Mouse (Mus musculus) embryonic facial prominence, embryonic 10.5 days (tissue): ENCODE results near the gene Ttc30a2. TPM values are rescaled to one million over a fixed set of nuclear protein-coding genes. Genes with fewer than 3 reads are reported as not detected.
"Not testable (repeated sequence)": the region's sequence is repeated elsewhere in the genome, so short reads cannot be mapped to it uniquely, and the experiment has no call there.

Experiments
- DNase-seq: peaks from one replicate; pipeline ENCODE4 v3.0.0-alpha.2; 2017; ENCODE audit warnings: low spot score
- H3K27ac ChIP-seq: fragments of 300-500 bp; sonication (generic); replicated peaks from 2 replicates; pipeline ENCODE4 v1.5.1; 2016; ENCODE audit warnings: mild to moderate bottlenecking
- H3K27me3 ChIP-seq: fragments of 300-500 bp; sonication (generic); replicated peaks from 2 replicates; pipeline ENCODE4 v1.6.1; 2016; ENCODE audit warnings: low read depth, mild to moderate bottlenecking; ENCODE audit not compliant: poor library complexity, severe bottlenecking
- H3K36me3 ChIP-seq: fragments of 300-500 bp; sonication (generic); replicated peaks from 2 replicates; pipeline ENCODE4 v1.6.1; 2016; ENCODE audit warnings: mild to moderate bottlenecking, moderate library complexity
- H3K4me1 ChIP-seq: fragments of 300-500 bp; sonication (generic); 2 replicates; pipeline ENCODE4 v1.6.1; 2016
- H3K4me3 ChIP-seq: fragments of 300-500 bp; sonication (generic); 2 replicates; pipeline ENCODE4 v1.5.1; 2016; ENCODE audit warnings: mild to moderate bottlenecking, moderate library complexity
- H3K9me3 ChIP-seq: fragments of 300-500 bp; sonication (generic); 2 replicates; pipeline ENCODE4 v1.6.1; 2016; ENCODE audit warnings: mild to moderate bottlenecking
- WGBS: fragments of 180-500 bp; shearing (Covaris S2); methylation state at CpG from one replicate; pipeline ENCODE4 v1.1.7; 2016; 5-methylcytosine and 5-hydroxymethylcytosine counted together
- polyA plus RNA-seq: library from polyadenylated mRNA; unstranded; fragments of >200 nt; fragmentation: Nextera tagmentation; extraction: Ambion mirVana; gene quantifications from 2 replicates; pipeline ENCODE4 v1.2.1, GENCODE M21; 2016

Gene Ttc30a2
- 0.23 and 0.65 TPM in 2 replicates for polyA plus RNA-seq

DNA sequence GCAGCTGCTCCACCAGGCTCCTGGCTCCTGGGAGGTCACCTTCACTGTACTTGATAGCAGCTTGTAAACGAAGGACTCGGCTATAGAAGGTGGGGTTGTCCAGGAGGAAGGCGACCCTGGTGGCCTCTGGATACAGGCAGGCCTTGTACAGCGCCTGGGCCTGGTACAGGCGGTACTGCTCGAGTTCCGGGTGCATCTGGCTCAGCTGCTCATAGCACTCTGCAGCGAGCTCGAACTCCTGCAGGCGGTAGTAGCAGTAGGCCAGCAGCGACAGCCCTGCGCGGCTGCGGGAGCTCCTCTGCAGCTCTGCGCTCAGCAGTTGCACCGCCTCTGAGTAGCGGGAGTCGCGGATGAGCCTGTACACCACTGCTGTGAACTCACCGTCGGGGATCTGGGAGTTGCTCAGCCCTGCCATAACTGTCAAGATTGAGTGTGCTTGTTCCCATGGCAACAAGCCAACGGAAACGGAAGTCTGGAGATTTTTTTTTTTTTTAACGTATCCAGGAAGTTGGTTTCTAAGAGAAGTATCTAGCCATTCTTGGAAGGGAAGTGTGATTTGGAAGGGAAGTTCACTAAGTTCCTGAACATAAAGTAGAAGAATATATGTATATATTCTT lies at the start of gene Ttc30a2:
Gene Ttc30a2, minus strand, starts transcription at position 419 of the 617 bp plus-strand sequence.
- DNase-seq, result peak; percentile 36
- not testable (repeated sequence) for H3K27ac ChIP-seq

DNA sequence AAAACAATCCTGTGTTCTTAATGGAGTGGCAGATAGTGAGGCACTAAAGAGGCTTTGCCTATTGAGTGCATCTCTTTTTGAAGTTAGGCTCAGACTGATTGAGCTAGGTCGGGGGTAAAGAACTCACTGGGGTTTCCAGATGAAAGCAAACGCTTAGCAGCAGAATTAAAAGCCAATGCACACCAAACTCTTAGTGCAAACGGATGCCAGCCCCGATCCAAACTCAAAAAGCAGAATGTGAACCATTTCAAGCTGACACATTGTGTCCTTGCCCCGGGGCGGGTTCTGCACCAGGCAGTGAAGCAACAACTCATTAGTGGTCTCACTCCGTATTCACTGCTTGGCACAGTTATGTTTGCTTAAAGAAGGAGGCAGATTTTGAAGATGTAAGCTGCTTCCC lies 38.9 kb upstream of the Ttc30a2 start:
- peak; percentile 49 for DNase-seq
- 7% methylated on average over 7 of the region's 7 CpGs for WGBS

More for the DNA sequence above, at the start of gene Ttc30a2:
- H3K9me3 ChIP-seq, H3K27me3 ChIP-seq, H3K36me3 ChIP-seq, H3K4me1 ChIP-seq: not testable (repeated sequence)
- peak within 1 kb of the TSS; percentile 33; the same call in 1 of the 2 replicates for H3K4me3 ChIP-seq
- 27% methylated on average over 24 of the region's 24 CpGs for WGBS

GRCm38 (mm10) chr2:76016136-76016535 lies 38.2 kb upstream of the Ttc30a2 start:
- Histone ChIP-seq H3K4me1 (peaks cover 14% of the 10 kb centered on the region), H3K27ac (no peak overlapping the region), H3K27me3 (no peaks in the 10 kb centered on the region), H3K4me3 (no peak overlapping the region), H3K9me3 (no peaks in the 10 kb centered on the region), H3K36me3 (no peaks in the 10 kb centered on the region)
- no peak for DNase-seq
- 86% methylated on average over 8 of the region's 8 CpGs for WGBS

More for the DNA sequence above, 38.9 kb upstream of the Ttc30a2 start:
- no peaks in the 10 kb centered on the region for H3K36me3 ChIP-seq
- peak overlapping the region; percentile 36; the same call in 1 of the 2 replicates for H3K27ac ChIP-seq
- H3K27me3 ChIP-seq, result no peaks in the 10 kb centered on the region
- H3K4me3 ChIP-seq, result no peak overlapping the region
- H3K4me1 ChIP-seq, result peaks cover 12% of the 10 kb centered on the region
- no peaks in the 10 kb centered on the region for H3K9me3 ChIP-seq

DNA sequence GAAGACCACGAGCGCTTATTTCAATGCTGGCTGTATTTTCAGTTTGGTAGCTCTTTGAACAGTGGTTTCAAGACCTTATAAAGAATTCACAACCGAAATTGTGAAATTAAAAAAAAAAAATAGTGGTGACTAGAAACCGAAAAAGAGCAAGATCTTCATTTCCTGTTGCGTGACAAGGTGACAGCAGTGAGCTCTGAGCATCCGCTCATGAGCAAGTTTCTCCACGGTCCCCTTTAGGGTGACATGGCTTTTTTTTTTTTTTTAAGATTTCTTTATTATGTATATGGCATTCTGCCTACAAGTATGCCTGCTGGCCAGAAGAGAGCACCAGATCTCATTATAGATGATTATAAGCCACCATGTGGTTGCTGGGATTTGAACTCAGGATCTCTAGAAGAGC lies 37.5 kb upstream of the Ttc30a2 start:
- no peak overlapping the region for H3K27ac ChIP-seq
- H3K27me3 ChIP-seq, result no peaks in the 10 kb centered on the region
- H3K4me3 ChIP-seq, result no peak overlapping the region
- H3K4me1 ChIP-seq, result peaks cover 19% of the 10 kb centered on the region
- 94% methylated on average over 7 of the region's 7 CpGs for WGBS
- DNase-seq, result no peak
- no peaks in the 10 kb centered on the region for H3K36me3 ChIP-seq
- no peaks in the 10 kb centered on the region for H3K9me3 ChIP-seq

DNA sequence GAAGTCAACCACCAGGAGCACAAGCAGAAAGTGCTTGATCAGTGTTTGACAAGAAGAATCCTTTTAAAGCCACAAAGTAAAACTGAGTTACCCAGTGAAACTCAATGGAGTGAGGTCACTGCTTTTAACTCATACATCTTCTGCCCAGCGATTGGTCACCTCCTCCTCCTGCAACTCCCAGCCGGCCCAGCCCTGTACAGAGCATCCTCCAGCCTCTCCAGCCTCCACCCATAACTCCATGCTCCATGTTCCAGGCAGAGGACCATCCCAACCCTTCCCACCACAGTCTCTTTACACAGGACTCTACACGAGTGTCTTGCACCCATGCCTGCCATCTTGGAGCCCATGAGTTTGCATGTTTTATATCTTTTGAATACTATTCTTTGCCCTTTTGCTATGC lies 36.7 kb upstream of the Ttc30a2 start:
- H3K27ac ChIP-seq, result no peak overlapping the region
- WGBS, result 88% methylated on average over 3 of the region's 3 CpGs
- DNase-seq, result no peak
- no peaks in the 10 kb centered on the region for H3K27me3 ChIP-seq
- H3K4me3 ChIP-seq, result no peak overlapping the region
- no peaks in the 10 kb centered on the region for H3K36me3 ChIP-seq
- H3K9me3 ChIP-seq, result no peaks in the 10 kb centered on the region
- peaks cover 19% of the 10 kb centered on the region for H3K4me1 ChIP-seq

GRCm38 (mm10) chr2:76006194-76006593 lies 28.2 kb upstream of the Ttc30a2 start:
- 16% methylated on average over 4 of the region's 4 CpGs for WGBS
- H3K27ac ChIP-seq, result no peak overlapping the region; the same call in 1 of the 2 replicates

GRCm38 (mm10) chr2:76002899-76003298 lies 24.9 kb upstream of the Ttc30a2 start:
- no peak for DNase-seq
- peaks cover 42% of the 10 kb centered on the region for H3K4me1 ChIP-seq
- no peaks in the 10 kb centered on the region for H3K27me3 ChIP-seq
- no peaks in the 10 kb centered on the region for H3K36me3 ChIP-seq
- no peak overlapping the region for H3K27ac ChIP-seq
- no peak overlapping the region for H3K4me3 ChIP-seq
- 67% methylated on average over 9 of the region's 9 CpGs for WGBS
- no peaks in the 10 kb centered on the region for H3K9me3 ChIP-seq

More at GRCm38 (mm10) chr2:76006194-76006593, 28.2 kb upstream of the Ttc30a2 start:
- H3K4me1 ChIP-seq, result peaks cover 21% of the 10 kb centered on the region
- DNase-seq, result no peak
- H3K36me3 ChIP-seq, result no peaks in the 10 kb centered on the region
- H3K9me3 ChIP-seq, result no peaks in the 10 kb centered on the region
- H3K27me3 ChIP-seq, result no peaks in the 10 kb centered on the region
- H3K4me3 ChIP-seq, result no peak overlapping the region

GRCm38 (mm10) chr2:76001392-76001791 lies 23.4 kb upstream of the Ttc30a2 start:
- no peak overlapping the region for H3K27ac ChIP-seq
- H3K4me3 ChIP-seq, result no peak overlapping the region
- H3K4me1 ChIP-seq, result peaks cover 43% of the 10 kb centered on the region
- no peaks in the 10 kb centered on the region for H3K9me3 ChIP-seq
- 37% methylated on average over 8 of the region's 8 CpGs for WGBS
- H3K36me3 ChIP-seq, result no peaks in the 10 kb centered on the region
- no peaks in the 10 kb centered on the region for H3K27me3 ChIP-seq
- peak; percentile 75 for DNase-seq

GRCm38 (mm10) chr2:75999636-76000035 lies 21.7 kb upstream of the Ttc30a2 start:
- H3K27me3 ChIP-seq, result no peaks in the 10 kb centered on the region
- H3K4me3 ChIP-seq, result no peak overlapping the region
- WGBS, result 29% methylated on average over 12 of the region's 12 CpGs
- peaks cover 36% of the 10 kb centered on the region for H3K4me1 ChIP-seq
- no peaks in the 10 kb centered on the region for H3K9me3 ChIP-seq
- H3K36me3 ChIP-seq, result no peaks in the 10 kb centered on the region
- no peak for DNase-seq
- H3K27ac ChIP-seq, result peak overlapping the region; percentile 57; the same call in 1 of the 2 replicates

- DNase-seq, result no peak
- no peak overlapping the region for H3K4me3 ChIP-seq
- WGBS, result 42% methylated on average over 8 of the region's 8 CpGs
- H3K27ac ChIP-seq, result peak overlapping the region; percentile 64
- no peaks in the 10 kb centered on the region for H3K36me3 ChIP-seq
- H3K27me3 ChIP-seq, result no peaks in the 10 kb centered on the region
- H3K4me1 ChIP-seq, result peaks cover 38% of the 10 kb centered on the region
- H3K9me3 ChIP-seq, result no peaks in the 10 kb centered on the region
These were observed 20.7 kb upstream of the Ttc30a2 start for GRCm38 (mm10) chr2:75998692-75999091.

DNA sequence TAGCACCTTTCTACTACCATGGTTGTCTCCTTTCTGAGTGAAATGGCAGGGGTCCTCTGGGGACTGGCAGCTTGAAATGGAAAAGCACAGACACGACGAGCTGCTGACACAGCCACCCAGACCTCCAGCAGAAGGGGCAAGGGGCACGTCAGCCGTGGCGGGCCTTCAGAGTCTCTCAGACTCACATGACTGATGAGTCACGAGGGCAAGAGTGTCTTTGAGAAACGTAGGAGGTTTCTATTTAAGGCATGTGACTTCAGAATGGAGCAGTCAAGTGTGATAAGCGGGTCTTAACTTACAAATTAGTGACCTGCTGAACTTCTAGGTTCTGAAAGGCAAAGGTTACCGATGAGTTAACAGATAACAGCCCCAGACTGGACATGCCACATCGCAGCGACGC lies 19.8 kb upstream of the Ttc30a2 start:
- no peak for DNase-seq
- no peaks in the 10 kb centered on the region for H3K9me3 ChIP-seq
- WGBS, result 40% methylated on average over 12 of the region's 12 CpGs
- peak overlapping the region; percentile 64; the same call in 1 of the 2 replicates for H3K27ac ChIP-seq
- no peak overlapping the region for H3K4me3 ChIP-seq
- peaks cover 46% of the 10 kb centered on the region for H3K4me1 ChIP-seq
- no peaks in the 10 kb centered on the region for H3K27me3 ChIP-seq
- H3K36me3 ChIP-seq, result no peaks in the 10 kb centered on the region

- WGBS, result 95% methylated on average over 11 of the region's 11 CpGs
- Histone ChIP-seq H3K27me3 (no peaks in the 10 kb centered on the region), H3K4me1 (peaks cover 61% of the 10 kb centered on the region), H3K27ac (no peak overlapping the region), H3K4me3 (no peak overlapping the region), H3K36me3 (no peaks in the 10 kb centered on the region), H3K9me3 (no peaks in the 10 kb centered on the region)
- DNase-seq, result no peak
These were observed 16.9 kb upstream of the Ttc30a2 start for GRCm38 (mm10) chr2:75994841-75995240.

GRCm38 (mm10) chr2:75991581-75992205 lies 13.7 kb upstream of the Ttc30a2 start:
- H3K9me3 ChIP-seq, result no peaks in the 10 kb centered on the region
- H3K36me3 ChIP-seq, result no peaks in the 10 kb centered on the region
- peak; percentile 60 for DNase-seq
- peaks cover 69% of the 10 kb centered on the region for H3K4me1 ChIP-seq
- peak overlapping the region; percentile 81 for H3K27ac ChIP-seq
- 0 out of 2 replicates have a peak overlapping the region, but pooled peaks have one; percentile 14 for H3K4me3 ChIP-seq
- 20% methylated on average over 6 of the region's 6 CpGs for WGBS
- no peaks in the 10 kb centered on the region for H3K27me3 ChIP-seq
